Comparison of ENCODE assay signal across 21 mouse cellular contexts in genomic region chr16:5380626-5381025, GRCm38 (mm10).
DNase-seq lines count a peak whose midpoint lies in the region; ATAC-seq and TF ChIP-seq lines count a peak whose summit lies in the region.
"Had no signal": no experiment of that assay in that cellular context is flagged by ENCODE, and none has a peak within 500 bp of the region (broad histone marks: within the 10 kb centered on the region; RNA-seq: fewer than 3 reads in every experiment).

No protein-coding gene starts in this region.

- no peaks in the 10 kb centered on the region for H3K36me3 ChIP-seq in intestine, embryonic 14.5 days (ENCODE audit: control insufficient read depth, insufficient read depth, low read length)
- H3K36me3 ChIP-seq in intestine, postnatal 0 days (ENCODE audit: control insufficient read depth, insufficient read depth) = no peaks in the 10 kb centered on the region
- no peaks in the 10 kb centered on the region for H3K36me3 ChIP-seq in midbrain, embryonic 11.5 days (ENCODE audit: control insufficient read depth, insufficient read depth, low read length)
- H3K36me3 ChIP-seq in midbrain, embryonic 13.5 days = no peaks in the 10 kb centered on the region
- H3K36me3 ChIP-seq: G1E had no signal

- DNase-seq in heart, adult 11 months = peak; percentile 55
- DNase-seq in heart, adult 9 months (ENCODE audit: low spot score in 2 of 2) = no peak
- DNase-seq in intestine, embryonic 14.5 days (ENCODE audit: low spot score) = peak; percentile 27
- peak; percentile 62 for DNase-seq in midbrain, embryonic 11.5 days (ENCODE audit: low spot score, missing footprints)
- peak; percentile 16 for DNase-seq in testis, postnatal 10 days (ENCODE audit: low spot score)
- DNase-seq in testis, postnatal 14 days (ENCODE audit: low spot score) = no peak
- DNase-seq: adrenal gland, adult 2 months; adrenal gland, adult 8-10 months; adrenal gland, postnatal 10 days; adrenal gland, postnatal 14 days; adrenal gland, postnatal 25 days; adrenal gland, postnatal 36 days; B cell, adult 2 months; cerebellum, adult 11 months; cerebellum, adult 11-12 months had no signal

- 79% methylated on average over 3 of the region's 3 CpGs for WGBS in intestine, embryonic 14.5 days
- 80% methylated on average over 3 of the region's 3 CpGs for WGBS in intestine, postnatal 0 days
- 75% methylated on average over 3 of the region's 3 CpGs for WGBS in midbrain, embryonic 11.5 days
- 85% methylated on average over 3 of the region's 3 CpGs for WGBS in midbrain, embryonic 13.5 days

- no peaks in the 10 kb centered on the region for H3K4me1 ChIP-seq in intestine, embryonic 14.5 days (replicated peaks; ENCODE audit: control insufficient read depth, insufficient read depth, low read length)
- H3K4me1 ChIP-seq in intestine, postnatal 0 days (replicated peaks; ENCODE audit: control insufficient read depth, insufficient read depth, low read length) = no peaks in the 10 kb centered on the region
- no peaks in the 10 kb centered on the region for H3K4me1 ChIP-seq in midbrain, embryonic 11.5 days (ENCODE audit: control insufficient read depth, insufficient read depth, low read length)
- peaks cover 11% of the 10 kb centered on the region; the same call in 1 of the 2 replicates for H3K4me1 ChIP-seq in midbrain, embryonic 13.5 days (replicated peaks)

- no peaks in the 10 kb centered on the region for H3K9me3 ChIP-seq in intestine, embryonic 14.5 days (ENCODE audit: control insufficient read depth, low read length)
- no peaks in the 10 kb centered on the region for H3K9me3 ChIP-seq in intestine, postnatal 0 days (ENCODE audit: control insufficient read depth)
- no peaks in the 10 kb centered on the region for H3K9me3 ChIP-seq in midbrain, embryonic 11.5 days (ENCODE audit: control insufficient read depth, low read length)
- no peaks in the 10 kb centered on the region for H3K9me3 ChIP-seq in midbrain, embryonic 13.5 days

- no peaks in the 10 kb centered on the region for H3K27me3 ChIP-seq in intestine, embryonic 14.5 days (replicated peaks; ENCODE audit: control insufficient read depth, insufficient read depth, low read length)
- H3K27me3 ChIP-seq in intestine, postnatal 0 days (replicated peaks; ENCODE audit: control insufficient read depth, insufficient read depth, low read length) = no peaks in the 10 kb centered on the region
- no peaks in the 10 kb centered on the region for H3K27me3 ChIP-seq in midbrain, embryonic 11.5 days (ENCODE audit: control insufficient read depth, insufficient read depth, low read length)
- 0 out of 2 replicates have a peak, but pooled peaks cover 3% of the 10 kb centered on the region for H3K27me3 ChIP-seq in midbrain, embryonic 13.5 days

- no peak for ATAC-seq in intestine, embryonic 14.5 days (replicated peaks; ENCODE audit: low FRiP score, low TSS enrichment, low read depth)
- no peak for ATAC-seq in intestine, postnatal 0 days
- no peak for ATAC-seq in midbrain, embryonic 11.5 days (ENCODE audit: low FRiP score)
- ATAC-seq in midbrain, embryonic 13.5 days = no peak
- ATAC-seq: activated CD4-positive, CD25-positive, alpha-beta regulatory T cell, adult 4 months; CD4-positive, CD25-positive, alpha-beta regulatory T cell, adult 4 months; Patski had no signal

- H3K9ac ChIP-seq in intestine, embryonic 14.5 days (ENCODE audit: low read length) = no peak overlapping the region
- H3K9ac ChIP-seq in intestine, postnatal 0 days (ENCODE audit: low read depth, low read length) = no peak overlapping the region
- H3K9ac ChIP-seq in midbrain, embryonic 11.5 days (ENCODE audit: low read length) = no peak overlapping the region
- no peak overlapping the region for H3K9ac ChIP-seq in midbrain, embryonic 13.5 days (replicated peaks)

- no peak overlapping the region for H3K4me2 ChIP-seq in intestine, embryonic 14.5 days (ENCODE audit: low read length)
- H3K4me2 ChIP-seq in intestine, postnatal 0 days (replicated peaks; ENCODE audit: low read depth) = no peak overlapping the region
- no peak overlapping the region for H3K4me2 ChIP-seq in midbrain, embryonic 11.5 days
- H3K4me2 ChIP-seq in midbrain, embryonic 13.5 days (replicated peaks) = no peak overlapping the region

- no peak overlapping the region for H3K4me3 ChIP-seq in intestine, embryonic 14.5 days (ENCODE audit: low read depth, low read length)
- no peak overlapping the region for H3K4me3 ChIP-seq in intestine, postnatal 0 days (ENCODE audit: low read depth, low read length)
- H3K4me3 ChIP-seq in midbrain, embryonic 11.5 days (ENCODE audit: low read depth, low read length) = no peak overlapping the region
- H3K4me3 ChIP-seq in midbrain, embryonic 13.5 days (replicated peaks) = no peak overlapping the region

- no peak overlapping the region for H3K27ac ChIP-seq in intestine, embryonic 14.5 days (ENCODE audit: low read depth)
- no peak overlapping the region for H3K27ac ChIP-seq in intestine, postnatal 0 days (ENCODE audit: low read depth, low read length)
- no peak overlapping the region for H3K27ac ChIP-seq in midbrain, embryonic 11.5 days (ENCODE audit: low read depth, low read length)
- no peak overlapping the region for H3K27ac ChIP-seq in midbrain, embryonic 13.5 days

- no peak for TF ChIP-seq CTCF in intestine, postnatal 0 days (IDR thresholded peaks at IDR 0.05; ENCODE audit: low read depth)

Comparison
In these comparisons a context has a peak if more than half of its experiments do, and no peak if none do; other contexts are left out.
1. DNase-seq: peak in heart, adult 11 months (single experiment), intestine, embryonic 14.5 days (single experiment), midbrain, embryonic 11.5 days (single experiment) and testis, postnatal 10 days (single experiment); none in heart, adult 9 months (0 of 2) and testis, postnatal 14 days (single experiment).